Mouse (Mus musculus): Measurements from ENCODE around the gene Gm20458.

DNA sequence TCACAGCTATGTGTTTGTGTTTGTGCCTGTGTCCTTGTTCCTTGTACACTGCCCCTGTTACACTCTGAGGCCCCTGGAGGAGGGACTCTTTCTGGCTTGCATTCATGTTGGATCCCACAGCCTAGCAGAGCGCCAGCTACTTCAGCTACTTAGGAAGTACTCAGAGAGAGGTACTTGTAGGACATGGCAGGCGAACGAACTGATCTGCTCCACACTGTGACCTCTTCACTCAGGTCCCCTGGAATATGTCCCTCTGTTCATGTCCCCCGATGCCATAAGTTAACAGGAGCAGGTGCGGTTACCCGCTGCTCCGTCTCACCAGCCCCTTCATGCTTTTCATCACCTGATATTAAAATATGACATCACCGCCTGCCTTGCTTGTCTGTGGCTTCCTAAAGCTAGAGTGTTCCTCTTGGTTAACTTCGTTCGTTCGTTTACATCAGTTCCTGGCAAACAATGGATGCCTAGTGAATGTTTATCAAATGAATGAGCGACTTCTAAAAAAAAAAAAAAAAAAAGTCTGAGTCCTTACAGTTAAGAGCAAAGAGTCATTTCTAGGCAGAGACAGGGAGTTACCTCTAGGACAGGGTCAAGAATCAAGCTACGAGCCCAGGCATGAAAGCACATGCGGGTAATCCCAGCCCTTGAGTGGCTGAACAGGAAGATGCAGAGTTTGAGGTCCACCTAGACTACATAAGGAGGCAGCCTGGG lies 7.6 kb upstream of the Gm20458 start:
- no peak for TF ChIP-seq POLR2A (IDR thresholded peaks at IDR 0.05; ENCODE audit: insufficient read depth, low read depth, low read length)
- no peak for TF ChIP-seq CTCF (IDR thresholded peaks at IDR 0.05; ENCODE audit: insufficient read depth, low read depth, low read length)

Measured in olfactory bulb, adult 2 months (tissue).